Mouse (Mus musculus): Measurements from ENCODE around the gene Sike1. TPM values are rescaled to one million over a fixed set of nuclear protein-coding genes. Genes with fewer than 3 reads are reported as not detected.

Sike1 gene
- total and polyA plus RNA-seq, 3 experiments = 3.8 to 43.6 (median 36.4) TPM

- H3K27me3 ChIP-seq (ENCODE audit: insufficient read depth, low read length) = no peaks in the 10 kb centered on the region
- no peak within 1 kb of the TSS for H3K4me3 ChIP-seq (ENCODE audit: low read depth, low read length)
- no peak for ATAC-seq (ENCODE audit: extremely low read depth, insufficient number of reproducible peaks, low FRiP score, poor library complexity, severe bottlenecking)
- H3K4me1 ChIP-seq (ENCODE audit: insufficient read depth, low read depth, low read length) = no peaks in the 10 kb centered on the region
- no peak for DNase-seq (ENCODE audit: low spot score)
- no peaks in the 10 kb centered on the region for H3K36me3 ChIP-seq (replicated peaks)
- TF ChIP-seq GATA2 (IDR thresholded peaks at IDR 0.05; ENCODE audit: borderline replicate concordance, low read depth, low read length) (no peak), POLR2AphosphoS5 (IDR thresholded peaks at IDR 0.05; ENCODE audit: insufficient replicate concordance, low read depth, low read length) (no peak), GATA1 (IDR thresholded peaks at IDR 0.05; ENCODE audit: borderline replicate concordance, low read length) (no peak)
- no peaks in the 10 kb centered on the region for H3K9me3 ChIP-seq (replicated peaks)
Measured at GRCm38 (mm10) chr3:102964033-102964432, 31.5 kb upstream of the Sike1 start, which contains the start of gene Nr1h5. Nr1h5 (minus strand) TSS chr3:102964133.

DNA sequence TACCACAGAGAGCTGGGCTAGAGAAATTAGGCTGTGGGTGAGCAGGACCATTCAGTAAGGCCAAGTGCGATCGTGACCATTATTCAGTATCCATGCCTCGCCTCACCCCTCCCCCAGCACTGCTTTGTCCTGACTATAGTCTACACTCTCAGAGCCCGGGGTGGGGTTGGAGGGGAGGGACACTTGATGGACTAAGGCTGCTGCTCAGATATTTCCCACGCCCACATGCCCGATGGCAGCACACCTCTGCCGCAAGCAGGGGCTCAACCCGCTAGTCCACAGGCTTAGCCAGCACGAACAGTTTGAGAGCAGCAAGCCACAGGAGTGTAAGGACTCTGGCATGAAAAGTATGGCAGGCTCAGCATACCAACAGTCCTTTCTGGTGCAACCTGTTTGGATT is 25.4 kb upstream of the Sike1 start:
- H3K4me3 ChIP-seq (ENCODE audit: low read depth, low read length) = no peak overlapping the region
- no peaks in the 10 kb centered on the region for H3K4me1 ChIP-seq (ENCODE audit: insufficient read depth, low read depth, low read length)
- no peak for DNase-seq (ENCODE audit: low spot score)
- ATAC-seq (ENCODE audit: extremely low read depth, insufficient number of reproducible peaks, low FRiP score, poor library complexity, severe bottlenecking) = no peak
- TF ChIP-seq POLR2AphosphoS5 (IDR thresholded peaks at IDR 0.05; ENCODE audit: insufficient replicate concordance, low read depth, low read length) (no peak), CTCF (IDR thresholded peaks at IDR 0.05; ENCODE audit: low read depth, low read length) (no peak), TAL1 (conservative IDR thresholded peaks at IDR 0.05; ENCODE audit: low read depth, low read length) (no peak), GATA2 (IDR thresholded peaks at IDR 0.05; ENCODE audit: borderline replicate concordance, low read depth, low read length) (no peak), GATA1 (IDR thresholded peaks at IDR 0.05; ENCODE audit: borderline replicate concordance, low read length) (no peak)
- peaks cover 6% of the 10 kb centered on the region for H3K27me3 ChIP-seq (ENCODE audit: insufficient read depth, low read length)
- no peaks in the 10 kb centered on the region for H3K36me3 ChIP-seq (replicated peaks)
- no peaks in the 10 kb centered on the region for H3K9me3 ChIP-seq (replicated peaks)

DNA sequence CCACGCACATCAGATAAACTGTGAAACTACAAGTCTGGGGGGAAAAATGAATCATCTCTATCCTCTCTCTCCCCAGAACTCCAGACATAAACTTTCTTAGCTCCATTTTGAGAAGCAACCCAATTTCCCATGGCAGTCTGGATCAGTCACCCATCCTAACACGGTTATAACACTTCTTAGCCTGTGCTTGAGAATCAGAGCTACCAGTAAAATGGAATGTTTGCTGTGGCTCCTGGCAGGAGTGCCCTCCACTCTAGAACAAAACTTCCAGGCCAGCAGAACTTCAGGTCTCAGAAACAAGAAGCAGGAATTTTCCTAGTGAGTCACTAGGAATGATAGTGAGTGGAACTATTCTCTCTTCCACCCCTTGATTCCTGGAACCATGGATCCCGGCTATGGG is 25.0 kb upstream of the Sike1 start:
- no peak for ATAC-seq (ENCODE audit: extremely low read depth, insufficient number of reproducible peaks, low FRiP score, poor library complexity, severe bottlenecking)

DNA sequence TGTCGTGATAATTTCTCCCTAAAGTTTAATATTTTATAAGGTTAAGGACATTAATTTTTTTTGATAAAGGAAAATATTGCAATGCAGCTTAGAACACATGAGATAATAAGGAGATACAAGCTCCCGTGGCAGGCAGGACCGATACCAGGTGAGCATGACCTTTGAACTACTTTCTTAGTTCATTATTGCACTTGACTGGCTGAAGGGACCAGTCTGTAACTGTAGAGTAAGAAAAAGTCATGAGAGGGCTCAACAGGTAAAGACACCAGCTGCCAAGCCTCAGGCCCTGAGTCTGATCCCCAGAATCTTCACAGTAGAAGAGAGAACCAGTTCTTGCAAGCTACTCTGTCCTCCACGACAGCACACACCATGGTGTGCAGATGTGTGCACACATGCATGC is 18.6 kb upstream of the Sike1 start:
- TF ChIP-seq POLR2AphosphoS5 (IDR thresholded peaks at IDR 0.05; ENCODE audit: insufficient replicate concordance, low read depth, low read length) = no peak
- TF ChIP-seq CTCF (IDR thresholded peaks at IDR 0.05; ENCODE audit: low read depth, low read length) = no peak
- TF ChIP-seq TAL1 (conservative IDR thresholded peaks at IDR 0.05; ENCODE audit: low read depth, low read length) = no peak
- TF ChIP-seq GATA2 (IDR thresholded peaks at IDR 0.05; ENCODE audit: borderline replicate concordance, low read depth, low read length) = no peak
- no peak for TF ChIP-seq GATA1 (IDR thresholded peaks at IDR 0.05; ENCODE audit: borderline replicate concordance, low read length)

More for the DNA sequence above, 25.0 kb upstream of the Sike1 start:
- H3K4me1 ChIP-seq (ENCODE audit: insufficient read depth, low read depth, low read length) = no peaks in the 10 kb centered on the region
- TF ChIP-seq GATA2 (IDR thresholded peaks at IDR 0.05; ENCODE audit: borderline replicate concordance, low read depth, low read length) = no peak
- TF ChIP-seq POLR2AphosphoS5 (IDR thresholded peaks at IDR 0.05; ENCODE audit: insufficient replicate concordance, low read depth, low read length) = no peak
- no peak for TF ChIP-seq GATA1 (IDR thresholded peaks at IDR 0.05; ENCODE audit: borderline replicate concordance, low read length)
- no peak for TF ChIP-seq CTCF (IDR thresholded peaks at IDR 0.05; ENCODE audit: low read depth, low read length)
- TF ChIP-seq TAL1 (conservative IDR thresholded peaks at IDR 0.05; ENCODE audit: low read depth, low read length) = no peak
- H3K27me3 ChIP-seq (ENCODE audit: insufficient read depth, low read length) = peaks cover 9% of the 10 kb centered on the region
- H3K36me3 ChIP-seq (replicated peaks) = no peaks in the 10 kb centered on the region
- H3K9me3 ChIP-seq (replicated peaks) = no peaks in the 10 kb centered on the region
- DNase-seq (ENCODE audit: low spot score) = no peak
- no peak overlapping the region for H3K4me3 ChIP-seq (ENCODE audit: low read depth, low read length)

DNA sequence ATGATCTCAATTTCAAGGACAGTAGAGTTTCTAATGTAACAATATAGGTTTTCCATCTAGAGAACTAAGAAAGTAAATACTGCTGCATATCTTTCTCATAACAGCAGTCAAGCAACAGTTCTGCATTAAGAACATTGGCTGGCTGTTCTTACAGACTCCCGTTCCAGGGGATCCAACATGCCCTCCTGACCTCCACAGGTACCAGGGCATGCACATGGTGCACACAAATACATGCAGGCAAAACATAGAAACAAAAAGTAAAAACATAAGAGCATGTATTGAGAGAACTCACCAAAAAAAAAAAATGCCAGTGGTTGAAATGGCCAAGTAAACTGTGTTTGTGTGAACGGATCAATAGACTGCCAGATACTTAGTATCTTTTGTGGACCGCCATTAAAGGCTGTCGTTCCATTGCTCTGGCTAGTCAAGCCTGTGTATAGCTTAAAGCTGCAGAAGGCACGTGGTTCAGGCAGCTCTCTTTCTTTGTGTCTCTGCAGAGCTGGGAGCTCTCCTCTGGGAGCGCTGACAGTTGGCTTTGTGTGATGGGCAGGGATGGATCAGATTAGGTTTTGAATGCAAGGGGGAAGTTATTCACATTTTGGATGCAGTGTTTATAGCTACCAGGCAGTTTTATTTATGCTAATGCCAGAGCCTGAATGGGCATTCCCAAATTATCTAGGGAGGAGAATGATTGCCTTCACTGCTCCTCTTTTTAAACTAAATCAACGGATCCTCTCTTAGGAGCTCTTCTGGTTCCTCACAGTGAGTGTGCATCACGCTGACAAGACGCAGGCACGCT is 15.8 kb upstream of the Sike1 start:
- Histone ChIP-seq H3K4me1 (ENCODE audit: insufficient read depth, low read depth, low read length) (no peaks in the 10 kb centered on the region), H3K36me3 (replicated peaks) (no peaks in the 10 kb centered on the region), H3K27me3 (ENCODE audit: insufficient read depth, low read length) (peaks cover 5% of the 10 kb centered on the region), H3K4me3 (ENCODE audit: low read depth, low read length) (no peak overlapping the region), H3K9me3 (replicated peaks) (no peaks in the 10 kb centered on the region)
- DNase-seq (ENCODE audit: low spot score) = no peak
- no peak for ATAC-seq (ENCODE audit: extremely low read depth, insufficient number of reproducible peaks, low FRiP score, poor library complexity, severe bottlenecking)
- no peak for TF ChIP-seq GATA2 (IDR thresholded peaks at IDR 0.05; ENCODE audit: borderline replicate concordance, low read depth, low read length)
- no peak for TF ChIP-seq CTCF (IDR thresholded peaks at IDR 0.05; ENCODE audit: low read depth, low read length)

More for the DNA sequence above, 18.6 kb upstream of the Sike1 start:
- H3K4me3 ChIP-seq (ENCODE audit: low read depth, low read length) = no peak overlapping the region
- DNase-seq (ENCODE audit: low spot score) = no peak
- no peak for ATAC-seq (ENCODE audit: extremely low read depth, insufficient number of reproducible peaks, low FRiP score, poor library complexity, severe bottlenecking)
- H3K27me3 ChIP-seq (ENCODE audit: insufficient read depth, low read length) = peaks cover 6% of the 10 kb centered on the region
- no peaks in the 10 kb centered on the region for H3K4me1 ChIP-seq (ENCODE audit: insufficient read depth, low read depth, low read length)
- no peaks in the 10 kb centered on the region for H3K36me3 ChIP-seq (replicated peaks)
- no peaks in the 10 kb centered on the region for H3K9me3 ChIP-seq (replicated peaks)

- no peak for ATAC-seq (ENCODE audit: extremely low read depth, insufficient number of reproducible peaks, low FRiP score, poor library complexity, severe bottlenecking)
- no peaks in the 10 kb centered on the region for H3K4me1 ChIP-seq (ENCODE audit: insufficient read depth, low read depth, low read length)
- no peak for TF ChIP-seq POLR2AphosphoS5 (IDR thresholded peaks at IDR 0.05; ENCODE audit: insufficient replicate concordance, low read depth, low read length)
- TF ChIP-seq CTCF (IDR thresholded peaks at IDR 0.05; ENCODE audit: low read depth, low read length) = no peak
- no peak for TF ChIP-seq GATA2 (IDR thresholded peaks at IDR 0.05; ENCODE audit: borderline replicate concordance, low read depth, low read length)
- no peak for TF ChIP-seq TAL1 (conservative IDR thresholded peaks at IDR 0.05; ENCODE audit: low read depth, low read length)
- no peak for TF ChIP-seq GATA1 (IDR thresholded peaks at IDR 0.05; ENCODE audit: borderline replicate concordance, low read length)
- no peak for DNase-seq (ENCODE audit: low spot score)
- H3K9me3 ChIP-seq (replicated peaks) = no peaks in the 10 kb centered on the region
- no peaks in the 10 kb centered on the region for H3K36me3 ChIP-seq (replicated peaks)
- H3K4me3 ChIP-seq (ENCODE audit: low read depth, low read length) = no peak overlapping the region
- peaks cover under 1% of the 10 kb centered on the region; the same call in 1 of the 2 replicates for H3K27me3 ChIP-seq (ENCODE audit: insufficient read depth, low read length)
Measured at GRCm38 (mm10) chr3:102980349-102980736, 15.2 kb upstream of the Sike1 start.
